In the genomic region with DNA sequence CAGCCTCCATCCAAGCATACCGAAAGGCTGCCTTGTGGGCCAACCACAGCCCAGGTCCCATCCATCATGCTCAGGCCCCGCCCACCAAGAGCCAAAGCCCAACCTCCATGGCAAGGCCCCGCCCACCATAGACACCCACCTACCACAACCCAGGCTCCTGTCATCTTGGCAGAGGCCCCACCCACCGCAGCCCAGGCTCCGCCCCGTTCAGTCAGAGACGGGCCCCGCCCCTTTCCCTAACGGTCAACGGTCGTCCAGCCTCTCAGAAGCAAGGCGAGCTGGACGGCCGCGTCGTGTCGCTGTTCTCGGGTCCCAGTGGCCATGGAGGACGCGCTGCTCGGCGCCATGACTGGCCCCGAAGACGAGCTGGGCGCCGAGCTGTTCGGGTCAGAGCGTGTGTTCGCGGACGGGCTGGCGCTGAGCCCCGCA, we compare ENCODE assay signal across 8 mouse cellular contexts. TPM values are rescaled to one million over a fixed set of nuclear protein-coding genes. Genes with fewer than 3 reads are reported as not detected.
A peak's percentile ranks its signal among the peaks of the same experiment; 100 is the strongest.
DNase-seq lines count a peak whose midpoint lies in the region; ATAC-seq lines count a peak whose summit lies in the region.

A gene (plus strand): TSS at position 229 of the 429 bp plus-strand sequence.

- no peak within 1 kb of the TSS for H3K27ac ChIP-seq in hindbrain, embryonic 14.5 days

- peak within 1 kb of the TSS; percentile 91 for H3K4me2 ChIP-seq in hindbrain, embryonic 14.5 days (replicated peaks)

- DNase-seq in WW6 (ENCODE audit: low read depth, low spot score): peak; percentile 89
- peak; percentile 81 to 94 for DNase-seq in cerebellum, postnatal 4 days (ENCODE audit: low spot score in 2 of 2)
- DNase-seq in frontal cortex, postnatal 36 days (ENCODE audit: low spot score in 2 of 2): peak; percentile 37 to 77
- DNase-seq in hindbrain, embryonic 14.5 days (ENCODE audit: low spot score): peak; percentile 80
- peak; percentile 58 to 70 for DNase-seq in layer of hippocampus, postnatal 36 days
- peak; percentile 85 for DNase-seq in lung, postnatal 14 days
- DNase-seq in retina, adult 2 months (ENCODE audit: low read depth, low spot score): peak; percentile 75
- peak; percentile 83 for DNase-seq in thymus, postnatal 25 days

- H3K9me3 ChIP-seq in hindbrain, embryonic 14.5 days (ENCODE audit: control insufficient read depth, low read length): no peaks in the 10 kb centered on the region

- 2% methylated on average over 33 of the region's 33 CpGs for WGBS in hindbrain, embryonic 14.5 days

- peaks cover 4% of the 10 kb centered on the region; the same call in 1 of the 2 replicates for H3K4me1 ChIP-seq in hindbrain, embryonic 14.5 days (replicated peaks; ENCODE audit: control insufficient read depth, insufficient read depth, low read length)

- peak within 1 kb of the TSS; percentile 43 for H3K4me3 ChIP-seq in hindbrain, embryonic 14.5 days (replicated peaks; ENCODE audit: low read length)

- no peaks in the 10 kb centered on the region for H3K27me3 ChIP-seq in hindbrain, embryonic 14.5 days (ENCODE audit: control insufficient read depth, insufficient read depth, low read length)

- H3K36me3 ChIP-seq in hindbrain, embryonic 14.5 days (replicated peaks; ENCODE audit: control insufficient read depth, insufficient read depth): no peaks in the 10 kb centered on the region

- peak within 1 kb of the TSS; percentile 56 for H3K9ac ChIP-seq in hindbrain, embryonic 14.5 days

- ATAC-seq in hindbrain, embryonic 14.5 days (ENCODE audit: low FRiP score): peak; percentile 84

RNA-seq across cellular contexts. Expression of the gene that starts here (rescaled TPM):
- 0.18 and 0.48 TPM in 2 replicates for polyA plus RNA-seq in hindbrain, embryonic 14.5 days (2014; fragmentation: Nextera tagmentation; extraction: Ambion mirVana)
- under 1 TPM; 0.18 to 0.52 TPM for total RNA-seq in layer of hippocampus, postnatal 36 days (2021)

Comparison
In these comparisons a context has a peak if more than half of its experiments do, and no peak if none do; other contexts are left out.
1. Peak in DNase-seq, ATAC-seq, H3K4me3 ChIP-seq, H3K9ac ChIP-seq and H3K4me2 ChIP-seq in hindbrain, embryonic 14.5 days; RNA of the gene not detected or under 1 TPM.
2. Peak in DNase-seq in layer of hippocampus, postnatal 36 days; RNA of the gene not detected or under 1 TPM.